Mouse (Mus musculus): Measurements from ENCODE around the gene Kmt2b.

Gene Kmt2b

DNA sequence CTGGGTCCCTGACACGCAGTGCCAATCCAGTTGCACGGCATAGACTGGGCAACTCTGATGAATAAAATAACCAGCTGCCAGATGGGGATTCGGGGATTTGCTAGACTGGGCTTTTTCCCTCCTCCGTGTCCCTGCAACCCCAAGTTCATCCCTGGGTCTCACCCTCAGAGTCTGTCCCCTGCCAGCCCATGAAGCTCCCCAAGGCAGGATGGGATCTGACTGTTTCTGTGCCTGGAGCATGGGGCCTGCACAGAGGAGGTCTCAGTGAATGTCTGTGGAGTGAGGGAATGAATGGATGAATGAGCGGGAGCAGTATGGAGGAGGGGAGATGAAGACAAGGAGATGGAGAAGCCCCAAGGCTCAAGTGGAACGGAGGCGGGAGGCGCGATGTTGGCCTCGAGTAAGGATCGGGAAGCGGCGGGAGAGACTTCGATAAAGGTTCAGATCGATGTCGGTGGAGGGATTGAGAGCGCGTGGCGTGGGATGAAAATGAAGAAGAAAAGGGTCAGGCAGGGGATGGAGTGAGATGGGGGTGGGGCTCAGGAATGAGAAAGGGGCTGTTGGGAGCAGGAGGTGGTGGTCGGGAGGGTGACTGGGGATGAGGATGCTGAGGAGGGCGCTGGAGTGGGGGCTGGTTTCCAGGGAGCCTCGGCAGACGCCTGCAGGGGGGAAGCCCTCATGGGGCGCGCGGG is 54.4 kb downstream of the Kmt2b start:
- no peak for DNase-seq

DNA sequence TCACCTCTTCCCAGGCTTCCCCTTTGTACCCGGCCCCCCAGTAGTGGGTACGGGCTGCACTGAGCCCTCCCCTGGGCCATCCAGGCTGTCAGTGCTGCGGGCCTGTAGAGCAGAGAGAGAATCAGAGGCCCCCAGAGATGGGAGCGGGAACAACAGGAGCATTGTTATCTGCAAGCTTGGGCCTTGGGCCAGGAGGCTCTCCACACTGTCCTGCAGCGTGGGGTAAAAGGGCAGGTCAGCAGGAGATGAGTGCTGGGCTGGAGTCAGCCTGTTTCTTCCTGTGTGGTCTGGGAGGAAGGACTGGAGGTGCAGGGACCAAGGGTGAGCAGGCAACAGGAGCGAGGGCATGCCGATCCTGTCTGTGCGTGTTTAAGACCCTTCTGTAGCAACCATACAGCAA is 55.6 kb downstream of the Kmt2b start:
- DNase-seq, result peak; percentile 58

DNA sequence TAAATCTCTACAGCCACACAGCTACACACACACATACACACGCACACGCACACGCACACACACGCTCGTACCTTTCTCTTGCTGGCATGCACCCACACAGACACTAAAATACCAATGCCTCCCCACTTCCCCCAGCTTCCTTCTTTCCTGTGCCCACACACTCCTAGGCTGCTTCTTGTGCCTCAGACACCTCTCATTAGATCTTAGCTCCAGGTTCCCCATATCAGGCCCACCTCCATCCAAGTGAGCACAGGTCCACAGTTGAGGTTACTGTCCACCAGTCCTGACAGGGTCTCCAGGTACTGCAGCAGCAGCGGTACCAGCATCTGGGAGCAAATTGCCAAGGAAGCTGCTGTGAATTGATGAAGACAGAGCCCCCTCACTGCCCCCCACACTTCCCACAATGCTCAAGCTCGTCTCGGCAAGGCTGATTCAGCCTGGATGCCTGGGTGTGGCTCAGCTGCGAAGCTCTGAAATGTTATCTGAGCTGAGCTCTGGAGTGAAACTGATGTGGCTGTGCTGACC is 57.2 kb downstream of the Kmt2b start:
- no peak for DNase-seq

DNA sequence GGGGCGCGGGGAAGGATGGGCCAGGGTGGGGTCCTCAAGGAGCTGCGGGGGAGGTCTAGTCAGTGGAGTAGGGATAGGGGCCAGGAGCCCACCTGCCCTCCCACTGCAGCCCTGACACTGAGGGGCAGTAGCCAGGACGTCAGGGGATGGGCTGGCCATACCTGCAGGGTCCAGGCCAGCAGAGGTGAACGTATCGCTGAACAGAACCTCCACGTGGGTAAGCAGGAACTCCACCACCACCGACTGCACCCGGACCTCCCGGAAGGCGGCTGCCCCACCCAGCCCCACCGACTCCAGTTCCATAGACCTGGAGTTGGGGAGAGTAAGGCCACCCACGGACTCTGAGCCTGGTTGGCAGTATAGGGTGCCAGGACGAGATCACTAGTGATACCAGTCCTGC is 61.5 kb downstream of the Kmt2b start:
- DNase-seq, result no peak

DNA sequence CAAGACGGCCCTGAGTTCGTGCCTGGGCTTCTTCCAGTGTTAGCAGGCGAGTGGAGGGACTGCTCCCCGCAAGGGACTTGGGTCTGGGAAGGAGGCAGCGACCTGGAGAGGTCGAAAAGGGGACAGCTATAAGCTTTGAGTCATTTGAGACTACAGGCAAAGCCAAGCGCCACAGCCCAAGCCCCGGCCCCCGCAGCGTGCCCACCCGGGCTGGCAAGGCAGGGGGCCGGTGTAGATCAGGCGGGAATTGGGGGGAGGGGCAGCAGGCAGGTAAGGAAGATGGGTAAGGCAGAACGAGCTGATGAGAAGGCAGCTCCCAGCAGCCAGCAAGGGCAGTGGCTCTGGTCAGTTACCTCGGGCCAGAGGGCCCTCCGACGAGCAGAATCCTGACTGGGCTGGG is 62.1 kb downstream of the Kmt2b start:
- no peak for DNase-seq

DNA sequence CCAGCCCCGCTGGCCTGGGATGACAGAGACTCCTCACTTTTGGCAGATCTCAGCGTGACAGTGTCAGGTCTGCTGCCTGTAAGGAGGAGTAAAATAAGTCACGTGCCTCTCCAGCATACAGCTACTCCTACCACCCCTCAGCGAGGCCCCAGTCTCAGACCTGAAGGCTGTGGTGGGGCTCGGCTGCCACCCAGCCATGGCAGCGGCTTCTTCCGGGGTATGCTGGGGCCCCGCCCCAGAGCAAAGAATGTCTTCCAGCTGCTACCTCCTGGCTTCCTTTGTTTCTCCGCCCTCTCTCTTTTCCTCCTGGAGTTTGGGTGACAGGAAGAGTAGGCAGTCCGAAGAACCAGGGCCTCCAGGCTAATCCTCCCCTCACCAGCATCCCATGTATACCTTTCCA is 62.6 kb downstream of the Kmt2b start:
- no peak for DNase-seq

DNA sequence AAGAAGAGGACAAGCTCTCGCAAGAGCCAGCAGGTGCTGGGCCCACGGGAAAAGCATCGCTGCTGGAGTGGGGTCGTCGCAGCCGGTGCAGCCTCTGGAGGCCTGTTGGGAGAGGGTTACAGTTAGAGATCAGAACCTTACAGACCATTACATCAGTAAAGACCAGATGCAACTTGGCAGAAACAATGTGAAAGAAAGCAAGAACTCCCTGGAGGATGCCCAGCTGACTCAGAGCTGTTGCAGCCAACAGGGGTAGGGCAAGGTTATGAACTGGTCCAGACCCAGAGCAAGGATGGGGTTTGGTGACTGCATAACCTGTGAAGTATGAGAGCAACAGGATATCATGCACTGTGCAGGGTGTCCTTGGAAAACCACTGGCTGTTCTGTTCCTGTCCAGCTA is 64.0 kb downstream of the Kmt2b start:
- DNase-seq, result no peak

DNA sequence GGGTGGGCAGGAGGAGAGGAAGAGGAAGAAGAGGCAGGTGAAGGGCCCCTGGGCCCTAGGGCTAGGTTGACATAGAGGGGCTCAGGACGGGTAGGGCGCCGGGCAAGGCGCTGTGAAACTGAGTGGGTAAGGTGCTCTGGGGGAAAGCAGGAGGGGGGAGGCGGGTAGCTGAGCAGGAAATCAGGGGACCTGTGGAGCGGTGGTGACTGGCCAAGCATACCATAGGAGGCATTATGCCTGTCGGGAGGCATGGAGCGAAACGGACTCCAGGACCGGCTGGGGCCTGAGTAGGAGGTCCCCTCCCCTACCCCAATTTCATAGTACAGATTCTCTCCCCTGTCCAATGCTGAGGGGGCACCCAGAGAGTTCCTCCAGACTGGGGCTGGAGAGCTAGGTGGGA is 65.7 kb downstream of the Kmt2b start:
- no peak for DNase-seq

DNA sequence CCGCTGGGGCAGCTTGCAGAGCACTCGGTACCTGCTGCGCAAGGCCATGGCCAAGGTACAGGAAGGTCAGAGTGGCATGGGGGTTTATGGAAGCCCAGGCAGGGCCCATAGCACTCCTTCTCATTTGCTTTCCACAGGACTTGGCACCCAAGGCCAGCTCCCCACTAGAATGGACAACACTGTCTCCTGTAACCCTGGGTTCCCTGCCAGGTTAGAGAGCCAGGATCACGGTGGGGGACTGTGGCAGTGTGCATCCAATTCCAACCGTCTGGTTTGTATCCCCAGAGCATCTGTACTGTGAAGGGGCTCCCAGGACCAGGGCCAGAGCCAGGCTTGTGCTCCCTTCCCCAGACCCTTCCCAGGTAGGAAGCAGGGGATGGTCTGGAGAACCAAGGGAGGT is 67.7 kb downstream of the Kmt2b start:
- no peak for DNase-seq

DNA sequence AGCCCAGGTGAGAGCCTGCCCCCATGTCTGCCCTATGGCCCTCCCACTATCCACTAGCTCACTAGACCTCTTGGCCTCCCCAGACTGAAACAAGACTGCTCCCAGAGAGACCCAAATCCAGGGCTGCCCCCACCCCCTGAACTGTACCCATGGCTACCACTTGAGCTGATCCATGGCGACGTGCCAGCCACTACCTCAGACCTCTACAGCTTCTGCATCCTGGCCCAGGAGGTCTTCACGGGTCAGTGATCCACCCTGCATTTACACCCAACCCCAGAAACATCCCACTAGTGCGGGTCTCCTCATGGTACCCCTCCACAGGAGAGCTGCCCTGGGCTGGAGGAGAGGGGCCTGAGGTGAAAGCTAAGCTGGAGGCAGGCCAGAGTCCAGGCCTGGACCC is 68.1 kb downstream of the Kmt2b start:
- DNase-seq, result no peak

All from kidney, adult 18-20 months (tissue).